Mouse (Mus musculus) heart, embryonic 14.5 days (tissue): Measurements from ENCODE around the gene Mettl3. TPM values are rescaled to one million over a fixed set of nuclear protein-coding genes. Genes with fewer than 3 reads are reported as not detected.

ENCODE experiments used
- ATAC-seq: fragments of 200-750 bp; cut with Nextera tagmentation; 2 replicates; pipeline ENCODE4 v1.8.0; 2017; ENCODE audit warnings: low read depth, moderate TSS enrichment; ENCODE audit not compliant: insufficient number of reproducible peaks, insufficient read depth, low FRiP score
- H3K27ac ChIP-seq, 2 experiments: fragments of 200-500 bp in 1 of 2; fragments of 300-500 bp in 1 of 2; sonication (generic) in 1 of 2; replicated peaks in 1 of 2; 2 replicates each; pipeline ENCODE4 v1.5.1; 2012 to 2014; ENCODE audit warnings: low read depth in 2 of 2, low read length in 2 of 2, control low read depth in 1 of 2, mild to moderate bottlenecking in 1 of 2, mixed read lengths in 1 of 2; ENCODE audit not compliant: control insufficient read depth in 1 of 2, insufficient read depth in 1 of 2
- H3K27me3 ChIP-seq: fragments of 300-500 bp; sonication (generic); 2 replicates; pipeline ENCODE4 v1.6.1; 2014; ENCODE audit warnings: mild to moderate bottlenecking, low read length, control low read depth; ENCODE audit not compliant: control insufficient read depth, insufficient read depth
- H3K36me3 ChIP-seq: fragments of 300-500 bp; sonication (generic); 2 replicates; pipeline ENCODE4 v1.6.1; 2014; ENCODE audit warnings: mild to moderate bottlenecking, control low read depth, low read length, mixed read lengths; ENCODE audit not compliant: control insufficient read depth, insufficient read depth
- H3K4me1 ChIP-seq, 2 experiments: fragments of 200-500 bp in 1 of 2; fragments of 300-500 bp in 1 of 2; sonication (generic) in 1 of 2; 2 replicates each; pipeline ENCODE4 v1.6.1; 2012 to 2014; ENCODE audit warnings: low read length in 2 of 2, control low read depth in 1 of 2, mixed read lengths in 1 of 2; ENCODE audit not compliant: control insufficient read depth in 2 of 2, insufficient read depth in 2 of 2
- H3K4me2 ChIP-seq: fragments of 300-500 bp; sonication (generic); 2 replicates; pipeline ENCODE4 v1.6.1; 2014; ENCODE audit warnings: mild to moderate bottlenecking, low read length
- H3K4me3 ChIP-seq, 2 experiments: fragments of 200-500 bp in 1 of 2; fragments of 300-500 bp in 1 of 2; sonication (generic) in 1 of 2; 2 replicates each; pipeline ENCODE4 v1.5.1; 2012 to 2014; ENCODE audit warnings: low read length in 2 of 2, mild to moderate bottlenecking in 2 of 2, control low read depth in 1 of 2, low read depth in 1 of 2, moderate library complexity in 1 of 2; ENCODE audit not compliant: control insufficient read depth in 1 of 2, insufficient read depth in 1 of 2
- H3K9ac ChIP-seq: fragments of 300-500 bp; sonication (generic); 2 replicates; pipeline ENCODE4 v1.6.1; 2014; ENCODE audit warnings: mild to moderate bottlenecking, low read length
- H3K9me3 ChIP-seq: fragments of 300-500 bp; sonication (generic); 2 replicates; pipeline ENCODE4 v1.6.1; 2016; ENCODE audit warnings: low read length, control low read depth; ENCODE audit not compliant: control insufficient read depth
- WGBS: fragments of 180-500 bp; shearing (Covaris S2); extraction: QIAGEN DNeasy Blood & Tissue Kit; methylation state at CpG from one replicate; pipeline ENCODE4 v1.1.7; 2014; 5-methylcytosine and 5-hydroxymethylcytosine counted together
- polyA plus RNA-seq: library from polyadenylated mRNA; unstranded; fragments of >200 nt; fragmentation: Nextera tagmentation; extraction: Ambion mirVana; gene quantifications from 2 replicates; pipeline ENCODE4 v1.2.1, GENCODE M21; 2014

Mettl3 gene
- polyA plus RNA-seq, 1 experiment from 2014 or later, result 24.1 TPM

DNA sequence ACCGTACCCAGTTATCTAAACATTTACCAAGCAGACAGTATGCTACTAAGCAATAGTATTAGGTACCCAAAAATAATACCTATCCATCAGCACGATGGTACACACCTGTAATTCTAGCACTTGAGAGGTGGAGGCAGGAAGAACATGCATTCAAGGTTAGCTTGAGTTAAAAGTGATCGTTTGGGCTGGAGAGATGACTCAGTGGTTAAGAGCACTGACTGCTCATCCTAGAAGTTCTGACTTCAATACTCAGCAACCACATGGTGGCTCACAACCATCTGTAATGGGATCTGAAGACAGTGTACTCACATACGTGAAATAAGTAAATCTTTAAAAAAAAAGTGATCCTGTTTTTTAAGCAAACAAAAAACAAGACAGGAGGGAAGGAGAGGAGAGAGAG is 58.8 kb downstream of the Mettl3 start:
- H3K36me3 ChIP-seq, result no peaks in the 10 kb centered on the region
- H3K4me1 ChIP-seq, result peaks cover 5 to 8% of the 10 kb centered on the region in 2 experiments
- no peak overlapping the region for H3K9ac ChIP-seq
- ATAC-seq, result no peak
- no peak overlapping the region for H3K4me2 ChIP-seq
- no peak overlapping the region for H3K4me3 ChIP-seq
- WGBS, result 71% methylated on average over 4 of the region's 4 CpGs
- no peaks in the 10 kb centered on the region for H3K9me3 ChIP-seq
- no peak overlapping the region for H3K27ac ChIP-seq
- H3K27me3 ChIP-seq, result no peaks in the 10 kb centered on the region

Other genes with a start within 250 kb of the Mettl3 start
- gene Hnrnpc, start 201.1 kb downstream of the Mettl3 start, polyA plus RNA-seq, result 331 and 352 TPM in 2 replicates
- 32.0 and 32.6 TPM in 2 replicates for gene Rpgrip1, start 194.4 kb downstream of the Mettl3 start, polyA plus RNA-seq
- 30.2 and 36.6 TPM in 2 replicates for gene Supt16, start 107.7 kb downstream of the Mettl3 start, polyA plus RNA-seq
- 28.2 and 30.3 TPM in 2 replicates for gene Chd8, start 47.3 kb downstream of the Mettl3 start, polyA plus RNA-seq
- 39.2 and 39.7 TPM in 2 replicates for gene Tox4, start 26.0 kb downstream of the Mettl3 start, polyA plus RNA-seq
- gene Rab2b, start 25.6 kb downstream of the Mettl3 start, polyA plus RNA-seq, result 16.4 and 16.8 TPM in 2 replicates
- 6.0 and 6.2 TPM in 2 replicates for gene Sall2, start 23.6 kb upstream of the Mettl3 start, polyA plus RNA-seq
- not detected in 2 replicates for gene Olfr1513, start 51.3 kb upstream of the Mettl3 start, polyA plus RNA-seq
- gene Olfr1512, start 74.0 kb upstream of the Mettl3 start, polyA plus RNA-seq, result not detected in 2 replicates
- not detected in 2 replicates for gene Olfr1511, start 92.3 kb upstream of the Mettl3 start, polyA plus RNA-seq
- gene Olfr1510, start 109.2 kb upstream of the Mettl3 start, polyA plus RNA-seq, result not detected in 2 replicates
- not detected in 2 replicates for gene Olfr1509, start 137.9 kb upstream of the Mettl3 start, polyA plus RNA-seq
- not detected in 2 replicates for gene Olfr1508, start 162.4 kb upstream of the Mettl3 start, polyA plus RNA-seq
- gene Olfr1507, start 190.6 kb upstream of the Mettl3 start, polyA plus RNA-seq, result not detected in 2 replicates